Mouse (Mus musculus) left cerebral cortex, postnatal 10 days (tissue): ENCODE measurements around the gene Hcn2. TPM values are rescaled to one million over a fixed set of nuclear protein-coding genes. Genes with fewer than 3 reads are reported as not detected.

ENCODE experiments used
- DNase-seq, 2 experiments: peaks; one replicate each; pipeline ENCODE4 v3.0.0; 2021 to 2022; ENCODE audit warnings: low spot score in 2 of 2, mixed read lengths in 1 of 2; ENCODE audit errors: extremely low spot score in 1 of 2
- intact Hi-C: fragments of 180-260 bp; cut with DNase I; formaldehyde crosslinking; loops from one replicate; pipeline ENCODE4 v1.15.1; 2025
- total RNA-seq, 2 experiments: library from RNA; stranded (reverse); gene quantifications; 2 replicates each; pipeline ENCODE4 v1.2.3; 2021

The Hcn2 gene
- total RNA-seq, 2 experiments from 2014 or later = 75.5 to 80.0 TPM

- intact Hi-C loops = no loop called here
- DNase-seq = peak; percentile 98 to 100
Observed at GRCm38 (mm10) chr10:79704065-79704969, 12.1 kb upstream of the Hcn2 start, which contains the start of gene Bsg. Gene Bsg (plus strand): TSS chr10:79704491.

DNA sequence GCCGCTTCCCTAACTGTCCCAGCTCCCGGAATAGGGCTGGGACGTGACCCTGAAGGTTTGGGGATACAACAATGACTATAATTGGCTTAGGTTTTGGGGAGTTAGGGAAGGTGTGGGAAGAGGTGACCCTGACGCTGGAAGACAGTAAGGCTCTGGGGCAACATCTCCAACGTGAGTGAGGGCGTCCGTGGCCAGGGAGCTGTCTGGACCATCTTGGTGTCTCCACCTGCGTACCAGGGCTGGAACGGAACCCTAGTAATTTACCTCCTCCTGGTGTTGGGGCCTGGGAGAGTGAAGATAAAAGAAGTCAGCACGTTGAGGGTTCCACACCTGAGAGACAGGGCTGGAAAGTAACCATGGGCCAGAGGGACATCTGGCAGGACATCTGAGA lies 11.5 kb upstream of the Hcn2 start:
- peak in 1 of 2 experiments; percentile 32 for DNase-seq
- intact Hi-C loops = no loop called here

- peak in 1 of 2 experiments; percentile 18 for DNase-seq
- intact Hi-C loops = no loop called here
Observed at GRCm38 (mm10) chr10:79705951-79706350, 10.5 kb upstream of the Hcn2 start.

GRCm38 (mm10) chr10:79706406-79707094 lies 9.9 kb upstream of the Hcn2 start:
- peak in 1 of 2 experiments; percentile 50 for DNase-seq
- intact Hi-C loops = no loop called here

GRCm38 (mm10) chr10:79707162-79707561 lies 9.3 kb upstream of the Hcn2 start:
- peak in 1 of 2 experiments; percentile 51 for DNase-seq
- intact Hi-C loops = no loop called here

GRCm38 (mm10) chr10:79707759-79708158 lies 8.7 kb upstream of the Hcn2 start:
- intact Hi-C loops = no loop called here
- DNase-seq = peak in 1 of 2 experiments; percentile 42

DNA sequence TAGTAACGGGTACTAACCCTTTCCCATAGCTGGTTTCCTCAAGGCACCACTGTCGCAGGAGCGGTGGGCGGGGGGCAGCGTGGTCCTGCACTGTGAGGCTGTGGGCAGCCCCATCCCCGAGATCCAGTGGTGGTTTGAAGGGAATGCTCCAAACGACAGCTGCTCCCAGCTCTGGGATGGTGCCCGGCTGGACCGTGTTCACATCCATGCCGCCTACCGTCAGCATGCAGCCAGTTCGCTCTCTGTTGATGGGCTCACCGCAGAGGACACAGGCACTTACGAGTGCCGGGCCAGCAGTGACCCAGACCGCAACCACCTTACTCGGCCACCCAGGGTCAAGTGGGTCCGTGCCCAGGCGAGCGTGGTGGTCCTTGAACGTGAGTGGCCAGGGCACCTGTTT lies 7.8 kb upstream of the Hcn2 start:
- no peak for DNase-seq
- intact Hi-C loops = no loop called here

- DNase-seq = no peak
- intact Hi-C loops = no loop called here
Observed at GRCm38 (mm10) chr10:79709307-79709706, 7.1 kb upstream of the Hcn2 start.

- no peak for DNase-seq
- intact Hi-C loops = no loop called here
Observed at GRCm38 (mm10) chr10:79712029-79712428, 4.4 kb upstream of the Hcn2 start.

DNA sequence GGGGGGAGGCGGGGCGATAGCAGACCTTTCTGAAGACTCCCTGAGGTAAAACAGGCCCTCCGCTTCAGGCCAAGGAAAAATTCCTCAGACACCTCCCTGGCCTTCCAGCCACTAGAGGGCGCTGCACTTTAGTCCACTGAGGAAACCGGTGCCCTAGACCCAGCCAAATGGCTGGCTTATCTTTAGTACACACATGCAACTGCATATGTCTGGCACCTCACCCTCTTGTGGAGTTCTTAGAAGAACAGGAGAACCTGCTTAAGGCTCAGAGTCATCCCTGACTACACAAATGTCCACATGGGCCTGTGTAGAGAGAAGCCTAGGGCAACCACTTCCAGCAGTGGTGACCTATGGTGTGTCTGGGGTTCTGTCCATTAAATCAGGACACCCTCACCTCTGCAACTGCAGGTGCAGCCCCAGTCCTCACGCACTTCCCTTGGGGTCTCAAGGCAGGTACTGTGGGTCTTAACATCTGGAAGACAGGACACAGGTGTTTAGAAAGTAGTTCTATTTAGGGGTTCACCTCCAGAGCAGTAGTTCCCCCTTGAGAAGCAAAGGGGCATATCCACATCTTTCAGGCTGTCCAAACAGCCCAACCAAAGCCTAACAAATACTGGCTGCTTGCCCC lies 3.8 kb upstream of the Hcn2 start:
- intact Hi-C loops = no loop called here

DNA sequence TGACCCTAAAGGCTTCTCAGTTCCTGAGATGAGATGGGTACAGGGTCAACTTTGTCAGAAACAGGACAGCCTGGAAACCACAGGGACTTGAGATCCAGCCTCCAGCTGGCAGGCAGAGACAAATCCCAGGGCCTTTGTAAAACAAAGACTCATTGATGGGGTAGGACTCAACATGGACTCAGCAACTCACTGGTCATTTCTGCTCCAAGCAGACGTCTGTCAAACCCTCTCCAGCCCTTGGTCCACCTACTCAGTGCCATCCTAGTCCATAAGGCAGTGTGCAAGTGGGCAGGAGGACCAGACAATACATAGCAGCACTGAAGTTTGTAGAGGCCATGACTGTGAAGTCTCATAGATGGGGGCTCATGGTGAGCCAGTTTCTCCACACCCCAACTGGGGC lies 3.3 kb upstream of the Hcn2 start:
- intact Hi-C loops = no loop called here

More for the DNA sequence above, 3.8 kb upstream of the Hcn2 start:
- DNase-seq = peak; percentile 58 to 90

GRCm38 (mm10) chr10:79714996-79715395 lies 1.4 kb upstream of the Hcn2 start:
- intact Hi-C loops = no loop called here
- DNase-seq = peak in 1 of 2 experiments; percentile 81

More for the DNA sequence above, 3.3 kb upstream of the Hcn2 start:
- peak in 1 of 2 experiments; percentile 34 for DNase-seq

- intact Hi-C loops = no loop called here
- DNase-seq = peak in 1 of 2 experiments; percentile 81
Observed at GRCm38 (mm10) chr10:79716988-79717355, 538 bp downstream of the Hcn2 start.

GRCm38 (mm10) chr10:79717640-79718357 lies 1.4 kb downstream of the Hcn2 start:
- DNase-seq = peak in 1 of 2 experiments; percentile 71

DNA sequence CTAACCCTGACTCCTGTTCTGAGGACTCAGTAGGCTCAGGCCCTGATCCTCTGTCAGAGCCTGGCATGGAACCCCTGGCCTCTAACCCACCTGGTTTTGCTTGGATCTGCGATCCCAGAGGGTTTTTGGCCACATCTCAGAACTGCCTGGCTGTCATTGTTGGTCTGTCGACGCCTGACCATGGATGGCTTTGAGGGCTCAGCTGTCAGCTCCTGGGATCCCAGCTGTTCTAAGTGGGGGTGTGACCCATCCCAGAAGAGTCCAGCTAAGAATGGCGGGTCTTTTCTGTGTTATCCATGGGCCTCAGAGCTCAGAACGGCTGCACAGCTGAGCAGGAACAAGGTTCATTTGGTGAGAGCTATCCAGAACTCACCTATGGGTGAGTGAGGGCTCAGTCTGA lies 4.7 kb downstream of the Hcn2 start:
- intact Hi-C loops = no loop called here
- DNase-seq = no peak

More at GRCm38 (mm10) chr10:79717640-79718357, 1.4 kb downstream of the Hcn2 start:
- intact Hi-C loops = no loop called here

DNA sequence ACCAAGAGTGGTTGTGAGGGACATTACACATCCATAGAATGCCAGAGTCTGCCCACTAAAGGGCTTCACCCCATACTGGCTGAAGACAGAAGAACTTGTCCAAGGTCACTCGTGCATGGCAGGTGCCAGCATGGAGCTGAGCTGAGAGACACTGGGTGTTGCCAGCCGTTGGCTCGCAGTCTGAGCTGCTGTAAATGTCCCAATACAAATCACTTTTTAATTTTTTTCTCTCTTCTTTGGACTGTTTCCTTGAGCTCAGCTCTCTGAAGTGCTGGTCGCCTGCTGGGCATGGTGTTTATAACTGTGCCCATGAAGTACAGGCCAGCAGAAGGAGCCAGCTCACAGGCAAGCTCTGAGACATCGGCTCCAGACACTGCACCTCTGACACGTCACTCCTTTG lies 6.6 kb downstream of the Hcn2 start:
- intact Hi-C loops = no loop called here

DNA sequence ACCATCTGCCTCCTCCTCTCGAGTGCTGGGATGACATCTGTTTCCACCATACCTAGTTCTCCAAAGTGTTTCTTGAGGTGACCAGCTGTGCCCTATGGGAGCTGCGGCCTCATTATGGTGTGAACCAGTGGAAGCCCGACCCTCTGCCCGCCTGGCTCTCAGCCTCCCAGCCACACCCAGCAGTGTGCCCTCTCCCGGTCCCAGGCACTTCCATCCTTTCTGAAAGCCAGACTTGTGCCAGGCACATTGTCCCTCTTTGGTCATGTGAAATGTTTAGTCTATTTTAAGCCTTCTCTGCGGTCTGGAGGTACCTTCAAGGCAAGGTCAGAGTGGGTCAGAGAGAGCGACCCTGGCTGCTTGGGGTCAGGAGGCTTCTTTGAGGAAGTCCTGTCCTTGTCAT lies 7.3 kb downstream of the Hcn2 start:
- intact Hi-C loops = no loop called here
- DNase-seq = no peak

More for the DNA sequence above, 6.6 kb downstream of the Hcn2 start:
- DNase-seq = no peak

GRCm38 (mm10) chr10:79726090-79726489 lies 9.7 kb downstream of the Hcn2 start:
- peak in 1 of 2 experiments; percentile 65 for DNase-seq
- intact Hi-C loops = no loop called here
